Mouse (Mus musculus) spleen, postnatal 14 days (tissue): Measurements from ENCODE around the gene Ebf1.

ENCODE experiments used
- DNase-seq, 2 experiments: peaks; one replicate each; pipeline ENCODE4 v3.0.0; 2021 to 2022; ENCODE audit warnings: low spot score in 2 of 2

Gene Ebf1

GRCm38 (mm10) chr11:44661875-44662274 is 44.8 kb downstream of the Ebf1 start:
- DNase-seq: no peak

DNA sequence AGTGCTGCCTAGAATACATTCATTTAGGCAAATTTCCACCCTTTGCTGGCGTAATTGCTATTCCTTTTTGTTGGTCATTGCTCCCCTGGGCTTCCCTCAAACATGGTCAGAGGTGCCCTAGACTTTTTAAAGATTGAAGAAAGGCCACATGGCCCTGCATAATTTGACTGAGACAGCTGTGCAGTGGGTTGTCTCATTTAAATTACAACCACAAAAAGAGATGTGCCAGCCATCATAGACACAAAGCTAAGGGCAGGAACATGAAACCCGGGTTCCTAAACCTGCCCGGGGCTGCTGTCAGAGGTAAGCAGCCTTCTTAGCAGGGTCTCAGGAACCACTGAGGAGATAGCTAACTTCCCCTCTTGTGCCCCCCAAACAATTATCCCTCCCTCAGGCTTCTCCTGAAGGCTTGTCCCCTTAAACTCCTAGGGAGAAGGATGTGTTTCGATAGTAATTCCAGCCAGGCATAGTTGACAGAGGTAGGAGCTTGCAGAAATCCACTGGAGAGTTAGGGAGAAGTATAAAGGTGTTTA is 46.6 kb downstream of the Ebf1 start:
- DNase-seq: no peak

GRCm38 (mm10) chr11:44665156-44665682 is 48.1 kb downstream of the Ebf1 start:
- DNase-seq: peak in 1 of 2 experiments; percentile 15

- no peak for DNase-seq
Measured at GRCm38 (mm10) chr11:44665741-44666531, 48.8 kb downstream of the Ebf1 start.

GRCm38 (mm10) chr11:44666741-44667140 is 49.6 kb downstream of the Ebf1 start:
- no peak for DNase-seq

GRCm38 (mm10) chr11:44681306-44681705 is 64.2 kb downstream of the Ebf1 start:
- DNase-seq: no peak

- no peak for DNase-seq
Measured at GRCm38 (mm10) chr11:44681995-44682394, 64.9 kb downstream of the Ebf1 start.

GRCm38 (mm10) chr11:44682703-44683539 is 65.8 kb downstream of the Ebf1 start:
- no peak for DNase-seq

GRCm38 (mm10) chr11:44684486-44685076 is 67.5 kb downstream of the Ebf1 start:
- no peak for DNase-seq

DNA sequence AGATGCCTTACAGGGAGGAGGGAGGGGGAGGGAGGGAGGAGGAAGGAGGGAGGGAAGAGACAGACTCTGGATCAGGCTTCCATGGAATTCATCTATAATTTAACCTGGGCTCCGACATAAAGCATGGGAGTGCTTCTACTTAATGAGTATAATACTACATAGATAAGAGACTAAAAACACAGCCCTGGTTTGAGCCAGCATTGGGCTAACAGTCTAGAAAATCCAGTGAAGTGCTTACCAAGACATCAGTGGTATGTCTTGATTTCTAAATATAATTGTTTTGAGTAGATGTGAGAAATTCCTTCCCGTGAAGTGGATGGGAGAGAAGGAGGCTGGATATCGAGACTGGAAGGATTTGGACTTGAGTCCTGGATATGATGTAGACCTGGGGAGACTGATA is 68.0 kb downstream of the Ebf1 start:
- DNase-seq: no peak

DNA sequence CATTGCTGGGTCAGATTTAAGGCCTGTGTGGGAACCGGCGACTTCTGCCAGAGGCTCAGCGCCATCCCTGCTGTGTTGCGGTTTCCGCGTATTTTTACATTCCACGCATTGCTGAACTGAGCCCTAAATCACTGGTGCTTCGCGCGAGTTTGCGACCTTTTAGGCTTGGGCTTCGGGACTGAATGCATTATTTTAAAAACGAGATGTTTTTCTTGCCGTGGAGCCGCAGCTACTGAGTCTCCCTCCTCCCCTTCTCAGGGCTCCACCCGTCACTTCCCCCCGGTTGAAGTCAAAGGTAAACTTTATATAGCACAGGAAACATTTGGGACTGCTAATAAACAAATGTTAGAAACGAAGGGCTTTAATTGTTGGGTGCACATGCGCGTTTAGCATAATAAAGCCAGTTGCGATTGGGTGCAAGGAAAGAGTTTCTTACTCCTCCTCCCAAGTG is 68.8 kb downstream of the Ebf1 start:
- DNase-seq: no peak

DNA sequence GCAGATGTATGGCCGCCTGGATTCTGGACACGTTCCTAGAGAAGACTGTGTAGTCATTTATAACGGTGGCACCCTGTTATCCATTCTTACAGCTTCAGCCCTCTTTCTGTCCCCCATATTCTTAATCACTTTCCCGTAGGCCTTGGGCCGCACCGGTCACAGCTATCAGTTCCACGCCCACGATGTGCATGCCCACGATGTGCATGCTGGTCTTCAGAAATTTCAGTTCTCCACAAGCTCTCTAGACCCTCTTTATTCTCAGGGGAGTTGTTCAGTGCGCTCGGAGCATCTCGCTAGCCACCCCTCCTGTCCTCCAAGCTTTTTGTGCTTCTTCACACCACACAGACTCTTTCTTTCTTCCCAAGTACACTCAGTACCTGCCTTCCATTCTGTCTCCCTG is 69.3 kb downstream of the Ebf1 start:
- no peak for DNase-seq

- no peak for DNase-seq
Measured at GRCm38 (mm10) chr11:44688542-44688941, 71.4 kb downstream of the Ebf1 start.

DNA sequence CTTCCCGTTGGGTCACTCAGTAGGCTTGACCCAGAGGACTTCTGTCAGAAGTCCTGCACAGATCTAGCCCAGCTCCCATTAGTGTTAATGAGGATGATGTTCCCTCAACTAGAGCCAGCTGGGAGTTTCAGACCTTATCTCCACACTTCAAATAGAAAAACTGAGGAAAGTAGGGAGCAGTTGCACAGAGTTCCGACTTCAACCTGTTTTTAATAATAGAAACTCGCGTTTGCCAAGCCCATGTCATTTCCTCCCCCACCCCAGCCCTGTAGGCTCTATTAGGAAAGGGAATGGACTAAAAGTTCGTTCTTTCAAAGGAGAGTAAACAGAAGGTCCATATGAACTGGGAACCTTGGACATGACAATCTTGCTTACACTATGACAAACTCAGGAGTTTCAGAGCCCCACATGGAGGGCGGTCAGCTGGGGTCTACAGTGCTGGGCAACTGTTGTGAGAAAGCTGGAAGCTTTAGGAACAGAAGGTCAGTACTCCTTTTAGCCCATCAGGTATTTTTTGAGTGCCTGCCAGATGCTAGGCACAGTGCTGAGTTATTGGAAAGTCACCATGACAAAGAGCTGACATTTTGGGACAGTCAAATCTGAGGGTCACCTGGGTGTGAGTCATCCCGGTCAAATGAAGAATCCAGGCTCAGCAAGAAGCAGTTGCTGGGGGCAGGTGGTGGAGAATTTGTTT is 72.6 kb downstream of the Ebf1 start:
- DNase-seq: no peak

- DNase-seq: no peak
Measured at GRCm38 (mm10) chr11:44690265-44690572, 73.1 kb downstream of the Ebf1 start.

DNA sequence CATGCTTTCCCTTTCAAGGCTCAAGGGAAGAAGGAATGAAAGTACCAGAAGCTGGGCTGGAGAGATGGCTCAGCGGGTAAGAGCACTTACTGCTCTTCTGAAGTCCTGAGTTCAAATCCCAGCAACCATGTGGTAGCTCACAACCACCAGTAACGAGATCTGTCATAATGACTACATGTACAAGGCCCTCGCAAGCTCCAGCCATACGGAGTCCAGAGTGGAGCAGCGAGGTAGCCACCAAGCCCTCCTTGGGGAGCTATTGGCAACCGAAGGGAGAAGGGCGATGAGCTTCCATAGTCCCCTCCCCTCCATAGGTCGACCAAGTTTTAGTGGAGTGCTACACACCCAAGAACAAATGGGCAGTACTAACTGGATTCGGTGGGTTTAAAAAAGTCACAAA is 78.3 kb downstream of the Ebf1 start:
- no peak for DNase-seq

GRCm38 (mm10) chr11:44696539-44697201 is 79.6 kb downstream of the Ebf1 start:
- no peak for DNase-seq

- DNase-seq: no peak
Measured at GRCm38 (mm10) chr11:44700181-44700580, 83.1 kb downstream of the Ebf1 start.

GRCm38 (mm10) chr11:44701221-44701810 is 84.2 kb downstream of the Ebf1 start:
- DNase-seq: no peak

DNA sequence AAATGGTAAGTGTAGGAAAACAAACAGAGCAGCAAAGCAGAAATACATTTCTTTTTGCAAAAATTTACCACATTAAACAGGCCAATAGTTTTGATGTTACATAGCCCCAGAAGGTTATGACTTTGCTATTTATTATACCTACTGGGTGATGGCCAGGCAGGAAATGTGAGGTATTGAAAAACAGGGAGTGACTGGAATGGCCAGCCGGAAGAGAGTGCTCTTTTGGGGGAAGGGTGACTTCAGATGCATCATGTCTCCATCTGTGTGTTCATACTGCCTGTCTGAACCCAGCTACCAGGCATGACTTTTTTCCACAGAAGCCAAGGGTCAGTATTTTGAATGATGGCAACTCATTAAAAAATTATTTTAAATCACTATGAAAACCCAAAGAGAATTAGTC is 84.7 kb downstream of the Ebf1 start:
- no peak for DNase-seq
